Mouse (Mus musculus): Measurements from ENCODE around the gene Exosc10.

DNA sequence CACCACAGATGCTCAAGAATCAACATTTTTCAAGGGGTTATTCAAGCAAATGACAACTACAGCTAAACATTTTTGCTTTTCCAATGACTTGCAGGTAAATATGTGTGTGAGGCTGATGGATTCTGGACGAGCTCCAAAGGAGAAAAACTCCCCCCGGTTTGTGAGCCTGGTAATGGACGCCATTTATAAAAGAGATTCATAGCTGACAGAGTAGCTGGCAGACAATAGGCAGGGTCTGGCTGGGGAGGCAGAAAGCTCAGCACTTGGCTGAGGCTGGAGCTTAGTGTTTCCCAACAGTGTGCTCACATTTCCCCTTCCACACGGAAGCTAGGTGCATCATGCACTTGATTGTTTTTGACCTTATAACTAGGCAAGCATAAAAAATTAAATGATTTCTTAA, 54.3 kb downstream of the Exosc10 start:
- TF ChIP-seq CTCF (IDR thresholded peaks at IDR 0.05; ENCODE audit: low read depth): no peak
- no peak for TF ChIP-seq EP300 (IDR thresholded peaks at IDR 0.05; ENCODE audit: low read depth)

Measured in liver, embryonic 14.5 days (tissue).